Mouse (Mus musculus) ES-E14 (cell line): ENCODE results near the gene Psd.

Experiments used
- CHD2 ChIP-seq: IDR thresholded peaks from 2 replicates; pipeline ENCODE4 v1.6.1; 2014; ENCODE audit warnings: mild to moderate bottlenecking, low read depth, low read length, inconsistent platforms
- MAFK ChIP-seq: IDR thresholded peaks from 2 replicates; pipeline ENCODE4 v1.6.1; 2014; ENCODE audit warnings: mild to moderate bottlenecking, low read depth, low read length, inconsistent platforms; ENCODE audit not compliant: insufficient read depth
- ZC3H11A ChIP-seq: IDR thresholded peaks from 2 replicates; pipeline ENCODE4 v1.6.1; 2012; ENCODE audit warnings: low read depth, mild to moderate bottlenecking, inconsistent platforms, low read length, borderline replicate concordance
- ZNF384 ChIP-seq: IDR thresholded peaks from 2 replicates; pipeline ENCODE4 v1.6.1; 2012; ENCODE audit warnings: low read depth, low read length, inconsistent platforms

GRCm38 (mm10) chr19:46344710-46345419 is 17.9 kb upstream of the Psd start:
- TF ChIP-seq ZC3H11A (no peak), MAFK (no peak), CHD2 (no peak), ZNF384 (no peak)
